Mouse (Mus musculus) neural tube, embryonic 15.5 days (tissue): Measurements from ENCODE around the gene Vim. TPM values are rescaled to one million over a fixed set of nuclear protein-coding genes. Genes with fewer than 3 reads are reported as not detected.
"Not testable (repeated sequence)": the region's sequence is repeated elsewhere in the genome, so short reads cannot be mapped to it uniquely, and the experiment has no call there.

Experiments
- ATAC-seq: fragments of 200-750 bp; cut with Nextera tagmentation; 2 replicates; pipeline ENCODE4 v1.8.0; 2017; ENCODE audit warnings: mild to moderate bottlenecking, moderate TSS enrichment, moderate library complexity; ENCODE audit not compliant: low FRiP score
- H3K27ac ChIP-seq: fragments of 300-500 bp; sonication (generic); replicated peaks from 2 replicates; pipeline ENCODE4 v1.5.1; 2015; ENCODE audit warnings: mild to moderate bottlenecking, inconsistent platforms
- H3K27me3 ChIP-seq: fragments of 300-500 bp; sonication (generic); replicated peaks from 2 replicates; pipeline ENCODE4 v1.6.1; 2015; ENCODE audit warnings: inconsistent platforms
- H3K36me3 ChIP-seq: fragments of 300-500 bp; sonication (generic); 2 replicates; pipeline ENCODE4 v1.6.1; 2015; ENCODE audit warnings: inconsistent platforms
- H3K4me1 ChIP-seq: fragments of 300-500 bp; sonication (generic); 2 replicates; pipeline ENCODE4 v1.6.1; 2015; ENCODE audit warnings: inconsistent platforms
- H3K4me2 ChIP-seq: fragments of 300-500 bp; sonication (generic); 2 replicates; pipeline ENCODE4 v1.6.1; 2015; ENCODE audit warnings: inconsistent platforms, mild to moderate bottlenecking, moderate library complexity
- H3K4me3 ChIP-seq: fragments of 300-500 bp; sonication (generic); replicated peaks from 2 replicates; pipeline ENCODE4 v1.5.1; 2015; ENCODE audit warnings: mild to moderate bottlenecking, inconsistent platforms
- H3K9ac ChIP-seq: fragments of 300-500 bp; sonication (generic); replicated peaks from 2 replicates; pipeline ENCODE4 v1.6.1; 2015; ENCODE audit warnings: mild to moderate bottlenecking, inconsistent platforms
- H3K9me3 ChIP-seq: fragments of 300-500 bp; sonication (generic); replicated peaks from 2 replicates; pipeline ENCODE4 v1.6.1; 2016; ENCODE audit warnings: inconsistent platforms
- WGBS: fragments of 180-500 bp; shearing (Covaris S2); methylation state at CpG from one replicate; pipeline ENCODE4 v1.1.7; 2015; ENCODE audit warnings: mixed read lengths; 5-methylcytosine and 5-hydroxymethylcytosine counted together
- polyA plus RNA-seq: library from polyadenylated mRNA; unstranded; fragments of >200 nt; fragmentation: Nextera tagmentation; extraction: Ambion mirVana; gene quantifications from 2 replicates; pipeline ENCODE4 v1.2.1, GENCODE M21; 2015

Gene Vim
- polyA plus RNA-seq, 1 experiment from 2014 or later = 441 TPM

DNA sequence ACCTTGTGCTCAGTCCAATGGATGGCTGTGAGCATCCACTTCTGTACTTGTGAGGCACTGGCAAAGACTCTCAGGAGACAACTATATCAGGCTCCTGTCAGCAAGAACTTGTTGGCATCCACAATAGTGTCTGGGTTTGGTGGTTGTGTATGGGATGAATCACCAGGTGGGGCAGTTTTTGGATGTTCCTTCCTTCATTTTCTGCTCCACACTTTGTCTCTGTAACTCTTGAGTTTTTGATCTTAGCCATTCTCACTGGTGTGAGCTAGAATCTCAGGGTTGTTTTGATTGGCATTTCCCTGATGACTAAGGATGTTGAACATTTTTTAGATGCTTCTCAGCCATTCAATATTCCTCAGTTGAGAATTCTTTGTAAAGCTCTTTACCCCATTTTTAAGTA, 10.0 kb downstream of the Vim start:
- H3K4me2 ChIP-seq, H3K27ac ChIP-seq, H3K4me3 ChIP-seq, H3K9ac ChIP-seq, ATAC-seq, H3K9me3 ChIP-seq, H3K4me1 ChIP-seq, H3K27me3 ChIP-seq: not testable (repeated sequence)
- H3K36me3 ChIP-seq = peaks cover 18% of the 10 kb centered on the region

DNA sequence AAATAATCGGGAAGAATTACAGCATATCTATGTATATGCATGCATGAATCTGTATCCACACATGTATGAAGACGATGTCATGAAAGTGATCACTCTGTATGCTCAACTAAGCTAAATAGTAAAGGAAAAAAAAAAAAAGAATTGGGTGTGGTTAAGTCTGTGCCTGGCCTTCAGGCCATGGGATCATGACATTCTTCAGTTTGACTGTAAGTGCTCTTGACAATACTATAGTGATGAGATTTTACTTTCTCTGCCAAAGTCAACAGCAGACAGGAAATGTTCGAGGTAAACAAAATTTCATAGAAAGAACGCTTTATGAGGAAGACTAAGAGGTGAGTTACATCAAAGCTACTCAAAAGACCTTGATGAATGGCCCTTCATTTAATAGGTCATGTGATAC, 19.6 kb downstream of the Vim start:
- Histone ChIP-seq H3K36me3 (no peaks in the 10 kb centered on the region), H3K27ac (no peak overlapping the region), H3K9me3 (no peaks in the 10 kb centered on the region), H3K9ac (no peak overlapping the region), H3K4me1 (0 out of 2 replicates have a peak, but pooled peaks cover 6% of the 10 kb centered on the region), H3K27me3 (no peaks in the 10 kb centered on the region), H3K4me2 (no peak overlapping the region), H3K4me3 (no peak overlapping the region)
- ATAC-seq = no peak
- 91% methylated on average over 4 of the region's 4 CpGs for WGBS

GRCm38 (mm10) chr2:13596965-13597656, 23.4 kb downstream of the Vim start:
- Histone ChIP-seq H3K9me3 (no peaks in the 10 kb centered on the region), H3K27me3 (no peaks in the 10 kb centered on the region), H3K4me3 (no peak overlapping the region), H3K36me3 (no peaks in the 10 kb centered on the region), H3K4me1 (0 out of 2 replicates have a peak, but pooled peaks cover 6% of the 10 kb centered on the region), H3K27ac (no peak overlapping the region), H3K9ac (no peak overlapping the region), H3K4me2 (no peak overlapping the region)
- WGBS = 97% methylated on average over 1 of the region's 1 CpGs
- ATAC-seq = no peak

DNA sequence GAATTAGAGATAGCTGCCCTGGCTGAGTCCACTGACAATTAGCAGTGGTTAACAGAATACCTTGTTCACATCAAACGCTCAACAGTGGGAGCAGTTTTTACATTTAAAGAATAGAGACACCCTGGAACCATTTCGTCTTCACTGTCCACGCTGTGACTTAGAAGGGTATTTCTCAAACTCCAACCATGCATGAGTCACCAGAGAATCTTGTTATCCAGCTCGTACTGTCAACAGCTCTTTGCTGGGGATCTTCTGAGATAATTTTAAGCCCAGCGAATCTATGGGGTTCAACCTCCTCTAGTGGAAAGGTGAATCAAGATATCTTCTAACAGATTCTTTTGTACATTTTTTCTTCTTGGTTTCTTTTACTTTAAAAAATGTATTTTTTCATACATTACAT, 24.4 kb downstream of the Vim start:
- no peaks in the 10 kb centered on the region for H3K27me3 ChIP-seq
- H3K9ac ChIP-seq = no peak overlapping the region
- ATAC-seq = no peak
- no peak overlapping the region for H3K4me2 ChIP-seq
- H3K36me3 ChIP-seq = no peaks in the 10 kb centered on the region
- 0 out of 2 replicates have a peak, but pooled peaks cover 6% of the 10 kb centered on the region for H3K4me1 ChIP-seq
- H3K27ac ChIP-seq = no peak overlapping the region
- 75% methylated on average over 5 of the region's 5 CpGs for WGBS
- H3K9me3 ChIP-seq = no peaks in the 10 kb centered on the region
- H3K4me3 ChIP-seq = no peak overlapping the region

- ATAC-seq = no peak
- Histone ChIP-seq H3K27ac (no peak overlapping the region), H3K4me2 (no peak overlapping the region), H3K9ac (no peak overlapping the region), H3K36me3 (no peaks in the 10 kb centered on the region), H3K4me1 (no peaks in the 10 kb centered on the region), H3K9me3 (no peaks in the 10 kb centered on the region), H3K27me3 (no peaks in the 10 kb centered on the region), H3K4me3 (no peak overlapping the region)
These were observed 29.4 kb downstream of the Vim start for GRCm38 (mm10) chr2:13603093-13603492.

- not testable (repeated sequence) for H3K36me3 ChIP-seq, H3K4me3 ChIP-seq, H3K4me1 ChIP-seq, H3K4me2 ChIP-seq, H3K9me3 ChIP-seq, H3K9ac ChIP-seq, H3K27ac ChIP-seq, H3K27me3 ChIP-seq, ATAC-seq
- 71% methylated on average over 5 of the region's 5 CpGs for WGBS
These were observed 29.9 kb downstream of the Vim start for GRCm38 (mm10) chr2:13603636-13604035.

GRCm38 (mm10) chr2:13630136-13630832, 56.6 kb downstream of the Vim start:
- H3K4me2 ChIP-seq = no peak overlapping the region
- H3K9ac ChIP-seq = no peak overlapping the region
- ATAC-seq = peak; percentile 63
- 62% methylated on average over 7 of the region's 7 CpGs for WGBS
- no peak overlapping the region for H3K4me3 ChIP-seq
- no peaks in the 10 kb centered on the region for H3K27me3 ChIP-seq
- no peak overlapping the region for H3K27ac ChIP-seq
- H3K36me3 ChIP-seq = no peaks in the 10 kb centered on the region
- H3K4me1 ChIP-seq = peaks cover 3% of the 10 kb centered on the region
- no peaks in the 10 kb centered on the region for H3K9me3 ChIP-seq

Other genes starting within 250 kb of the Vim start
- 0.32 and 0.88 TPM in 2 replicates for gene Cubn, start 82.1 kb upstream of the Vim start, polyA plus RNA-seq
- 8.8 and 9.7 TPM in 2 replicates for gene Trdmt1, start 29.3 kb upstream of the Vim start, polyA plus RNA-seq
- 2.3 and 2.4 TPM in 2 replicates for gene St8sia6, start 220.1 kb downstream of the Vim start, polyA plus RNA-seq